Mouse (Mus musculus) midbrain, embryonic 15.5 days (tissue): Measurements from ENCODE around the gene Gm49322. TPM values are rescaled to one million over a fixed set of nuclear protein-coding genes. Genes with fewer than 3 reads are reported as not detected.

Source experiments
- ATAC-seq: fragments of 200-750 bp; cut with Nextera tagmentation; replicated peaks from 2 replicates; pipeline ENCODE4 v1.8.0; 2017; ENCODE audit warnings: moderate TSS enrichment
- H3K27ac ChIP-seq: fragments of 300-500 bp; sonication (generic); 2 replicates; pipeline ENCODE4 v1.5.1; 2015; ENCODE audit warnings: mild to moderate bottlenecking, inconsistent platforms
- H3K27me3 ChIP-seq: fragments of 300-500 bp; sonication (generic); replicated peaks from 2 replicates; pipeline ENCODE4 v1.6.1; 2015; ENCODE audit warnings: inconsistent platforms
- H3K36me3 ChIP-seq: fragments of 300-500 bp; sonication (generic); replicated peaks from 2 replicates; pipeline ENCODE4 v1.6.1; 2015; ENCODE audit warnings: inconsistent platforms
- H3K4me1 ChIP-seq: fragments of 300-500 bp; sonication (generic); 2 replicates; pipeline ENCODE4 v1.6.1; 2015; ENCODE audit warnings: inconsistent platforms
- H3K4me2 ChIP-seq: fragments of 300-500 bp; sonication (generic); 2 replicates; pipeline ENCODE4 v1.6.1; 2015; ENCODE audit warnings: inconsistent platforms, mild to moderate bottlenecking, moderate library complexity
- H3K4me3 ChIP-seq: fragments of 300-500 bp; sonication (generic); 2 replicates; pipeline ENCODE4 v1.5.1; 2015; ENCODE audit warnings: mild to moderate bottlenecking, inconsistent platforms
- H3K9ac ChIP-seq: fragments of 300-500 bp; sonication (generic); 2 replicates; pipeline ENCODE4 v1.6.1; 2015; ENCODE audit warnings: mild to moderate bottlenecking, inconsistent platforms
- H3K9me3 ChIP-seq: fragments of 300-500 bp; sonication (generic); 2 replicates; pipeline ENCODE4 v1.6.1; 2016; ENCODE audit warnings: inconsistent platforms
- WGBS: fragments of 180-500 bp; shearing (Covaris S2); methylation state at CpG from one replicate; pipeline ENCODE4 v1.1.7; 2015; ENCODE audit warnings: mixed read lengths; 5-methylcytosine and 5-hydroxymethylcytosine counted together
- polyA plus RNA-seq: library from polyadenylated mRNA; unstranded; fragments of >200 nt; fragmentation: Nextera tagmentation; extraction: Ambion mirVana; gene quantifications from 2 replicates; pipeline ENCODE4 v1.2.1, GENCODE M21; 2015

Gene Gm49322
- polyA plus RNA-seq, 1 experiment from 2014 or later = 5.0 TPM

- no peak for ATAC-seq
- peaks cover 21% of the 10 kb centered on the region for H3K4me1 ChIP-seq
- no peak overlapping the region for H3K27ac ChIP-seq
- no peaks in the 10 kb centered on the region for H3K9me3 ChIP-seq
- H3K4me3 ChIP-seq = no peak overlapping the region
- WGBS = 95% methylated on average over 10 of the region's 10 CpGs
- no peak overlapping the region for H3K9ac ChIP-seq
- H3K36me3 ChIP-seq = peaks cover 11% of the 10 kb centered on the region
- no peaks in the 10 kb centered on the region for H3K27me3 ChIP-seq
- H3K4me2 ChIP-seq = no peak overlapping the region
Measured at GRCm38 (mm10) chr10:80650392-80650791, 44.6 kb downstream of the Gm49322 start.

DNA sequence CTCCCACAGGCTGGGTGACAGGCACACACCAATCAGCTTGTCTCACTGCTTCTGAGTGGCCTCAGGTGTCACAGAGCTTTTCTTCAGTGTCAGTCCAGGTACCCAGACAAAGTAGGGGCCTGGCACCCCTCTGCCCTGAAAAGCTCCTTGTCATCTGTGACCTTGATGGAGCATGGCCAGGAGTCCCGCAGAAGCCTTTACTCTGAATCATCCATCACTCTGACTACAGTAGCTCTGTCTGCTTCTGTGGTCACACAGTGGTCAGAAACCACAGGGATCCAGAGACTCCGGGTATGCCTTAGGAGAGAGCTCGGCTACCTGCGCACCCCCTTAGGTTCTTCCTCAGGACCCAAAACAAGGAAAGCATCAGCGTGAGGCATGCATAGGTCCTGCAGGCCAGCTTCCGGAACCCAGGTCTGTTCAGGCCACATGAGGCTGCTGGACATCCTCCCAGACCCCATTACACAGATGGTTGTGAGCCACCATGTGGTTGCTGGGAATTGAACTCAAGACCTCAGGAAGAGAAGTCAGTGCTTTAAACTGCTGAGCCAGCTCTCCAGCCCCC lies 47.4 kb downstream of the Gm49322 start:
- ATAC-seq = no peak
- Histone ChIP-seq H3K36me3 (no peaks in the 10 kb centered on the region), H3K9ac (no peak overlapping the region), H3K27me3 (no peaks in the 10 kb centered on the region), H3K9me3 (no peaks in the 10 kb centered on the region), H3K4me2 (no peak overlapping the region), H3K4me3 (no peak overlapping the region), H3K27ac (no peak overlapping the region), H3K4me1 (peaks cover 31% of the 10 kb centered on the region)
- WGBS = 90% methylated on average over 6 of the region's 6 CpGs

- H3K4me3 ChIP-seq = peak overlapping the region; percentile 87
- H3K4me2 ChIP-seq = peak overlapping the region; percentile 77
- H3K27ac ChIP-seq = no peak overlapping the region
- no peaks in the 10 kb centered on the region for H3K27me3 ChIP-seq
- H3K4me1 ChIP-seq = peaks cover 36% of the 10 kb centered on the region
- ATAC-seq = no peak
- H3K36me3 ChIP-seq = no peaks in the 10 kb centered on the region
- WGBS = 84% methylated on average over 6 of the region's 6 CpGs
- H3K9ac ChIP-seq = no peak overlapping the region
- no peaks in the 10 kb centered on the region for H3K9me3 ChIP-seq
Measured at GRCm38 (mm10) chr10:80654866-80655265, 49.0 kb downstream of the Gm49322 start.

GRCm38 (mm10) chr10:80655406-80656129 lies 49.7 kb downstream of the Gm49322 start:
- ATAC-seq = peak; percentile 78
- H3K27ac ChIP-seq = peak overlapping the region; percentile 92
- no peaks in the 10 kb centered on the region for H3K36me3 ChIP-seq
- peak overlapping the region; percentile 87 for H3K4me3 ChIP-seq
- no peaks in the 10 kb centered on the region for H3K9me3 ChIP-seq
- H3K27me3 ChIP-seq = no peaks in the 10 kb centered on the region
- 3% methylated on average over 12 of the region's 12 CpGs for WGBS
- H3K4me1 ChIP-seq = peaks cover 36% of the 10 kb centered on the region
- peak overlapping the region; percentile 77 for H3K4me2 ChIP-seq
- H3K9ac ChIP-seq = peak overlapping the region; percentile 94

- H3K4me2 ChIP-seq = peak overlapping the region; percentile 77
- peak; percentile 87 for ATAC-seq
- peak overlapping the region; percentile 94 for H3K9ac ChIP-seq
- under 1% methylated on average over 66 of the region's 72 CpGs for WGBS
- no peaks in the 10 kb centered on the region for H3K27me3 ChIP-seq
- H3K27ac ChIP-seq = peak overlapping the region; percentile 92
- H3K36me3 ChIP-seq = no peaks in the 10 kb centered on the region
- H3K4me3 ChIP-seq = peak overlapping the region; percentile 87
- peaks cover 36% of the 10 kb centered on the region for H3K4me1 ChIP-seq
- H3K9me3 ChIP-seq = no peaks in the 10 kb centered on the region
Measured at GRCm38 (mm10) chr10:80656130-80656862, 50.5 kb downstream of the Gm49322 start.

GRCm38 (mm10) chr10:80656863-80657623 lies 51.2 kb downstream of the Gm49322 start, which contains the start of gene Btbd2:
Btbd2 (minus strand) TSS chr10:80657071.
- Histone ChIP-seq H3K4me3 (peak within 1 kb of the TSS; percentile 87), H3K27me3 (no peaks in the 10 kb centered on the region), H3K9me3 (no peaks in the 10 kb centered on the region), H3K4me2 (peak within 1 kb of the TSS; percentile 77), H3K36me3 (no peaks in the 10 kb centered on the region), H3K27ac (peak within 1 kb of the TSS; percentile 92), H3K4me1 (peaks cover 36% of the 10 kb centered on the region), H3K9ac (peak within 1 kb of the TSS; percentile 94)
- 23% methylated on average over 15 of the region's 15 CpGs for WGBS
- peak; percentile 62; the same call in 1 of the 2 replicates for ATAC-seq

DNA sequence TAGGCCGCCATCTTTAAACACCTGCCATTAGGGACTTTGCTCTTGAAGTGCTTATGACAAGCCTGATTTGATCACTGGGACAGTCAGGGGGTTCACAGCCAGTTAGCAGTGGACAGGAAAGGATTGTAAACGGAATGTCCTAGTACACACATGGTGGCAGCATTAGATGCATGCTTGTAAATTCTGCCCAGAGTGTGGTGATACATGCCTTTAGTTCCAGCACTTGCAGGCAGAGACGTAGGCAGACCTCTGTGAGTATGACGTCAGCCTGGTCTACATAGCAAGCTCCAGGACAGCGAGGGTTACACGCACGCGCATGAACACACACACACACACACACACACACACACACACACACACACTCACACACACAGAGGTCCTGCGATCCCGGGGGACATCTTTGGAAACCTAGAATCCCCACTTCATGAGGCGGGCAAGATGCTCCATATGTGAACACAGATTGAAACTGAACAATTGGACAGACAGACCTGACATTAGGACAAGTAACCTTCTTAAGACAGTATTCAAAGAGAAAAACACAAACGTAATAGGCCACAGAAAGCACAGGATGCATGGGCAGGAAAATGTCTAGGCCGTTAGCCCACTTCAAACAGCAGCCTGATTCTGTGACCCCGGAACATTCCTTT lies 52.5 kb downstream of the Gm49322 start:
- Histone ChIP-seq H3K4me2 (no peak overlapping the region), H3K9me3 (no peaks in the 10 kb centered on the region), H3K36me3 (no peaks in the 10 kb centered on the region), H3K4me3 (no peak overlapping the region), H3K9ac (no peak overlapping the region), H3K27me3 (no peaks in the 10 kb centered on the region), H3K27ac (no peak overlapping the region), H3K4me1 (peaks cover 35% of the 10 kb centered on the region)
- ATAC-seq = no peak
- 86% methylated on average over 14 of the region's 14 CpGs for WGBS

- ATAC-seq = no peak
- no peak overlapping the region for H3K27ac ChIP-seq
- H3K4me3 ChIP-seq = no peak overlapping the region
- no peaks in the 10 kb centered on the region for H3K9me3 ChIP-seq
- WGBS = 62% methylated on average over 4 of the region's 4 CpGs
- peaks cover 30% of the 10 kb centered on the region for H3K4me1 ChIP-seq
- no peak overlapping the region for H3K4me2 ChIP-seq
- H3K36me3 ChIP-seq = no peaks in the 10 kb centered on the region
- no peaks in the 10 kb centered on the region for H3K27me3 ChIP-seq
- H3K9ac ChIP-seq = no peak overlapping the region
Measured at GRCm38 (mm10) chr10:80658841-80659202, 53.0 kb downstream of the Gm49322 start.

- no peaks in the 10 kb centered on the region for H3K27me3 ChIP-seq
- no peaks in the 10 kb centered on the region for H3K9me3 ChIP-seq
- ATAC-seq = no peak
- H3K27ac ChIP-seq = no peak overlapping the region
- WGBS = 11% methylated on average over 10 of the region's 10 CpGs
- H3K4me1 ChIP-seq = peaks cover 27% of the 10 kb centered on the region
- H3K36me3 ChIP-seq = no peaks in the 10 kb centered on the region
- no peak overlapping the region for H3K9ac ChIP-seq
- H3K4me3 ChIP-seq = no peak overlapping the region; the same call in 1 of the 2 replicates
- 0 out of 2 replicates have a peak overlapping the region, but pooled peaks have one; percentile 20 for H3K4me2 ChIP-seq
Measured at GRCm38 (mm10) chr10:80659213-80659612, 53.4 kb downstream of the Gm49322 start.

GRCm38 (mm10) chr10:80661149-80661548 lies 55.3 kb downstream of the Gm49322 start:
- no peaks in the 10 kb centered on the region for H3K27me3 ChIP-seq
- peaks cover 12% of the 10 kb centered on the region for H3K4me1 ChIP-seq
- H3K4me2 ChIP-seq = no peak overlapping the region
- H3K9me3 ChIP-seq = no peaks in the 10 kb centered on the region
- WGBS = 32% methylated on average over 5 of the region's 5 CpGs
- H3K9ac ChIP-seq = no peak overlapping the region
- ATAC-seq = no peak
- H3K36me3 ChIP-seq = peaks cover 3% of the 10 kb centered on the region
- H3K27ac ChIP-seq = no peak overlapping the region
- no peak overlapping the region for H3K4me3 ChIP-seq

DNA sequence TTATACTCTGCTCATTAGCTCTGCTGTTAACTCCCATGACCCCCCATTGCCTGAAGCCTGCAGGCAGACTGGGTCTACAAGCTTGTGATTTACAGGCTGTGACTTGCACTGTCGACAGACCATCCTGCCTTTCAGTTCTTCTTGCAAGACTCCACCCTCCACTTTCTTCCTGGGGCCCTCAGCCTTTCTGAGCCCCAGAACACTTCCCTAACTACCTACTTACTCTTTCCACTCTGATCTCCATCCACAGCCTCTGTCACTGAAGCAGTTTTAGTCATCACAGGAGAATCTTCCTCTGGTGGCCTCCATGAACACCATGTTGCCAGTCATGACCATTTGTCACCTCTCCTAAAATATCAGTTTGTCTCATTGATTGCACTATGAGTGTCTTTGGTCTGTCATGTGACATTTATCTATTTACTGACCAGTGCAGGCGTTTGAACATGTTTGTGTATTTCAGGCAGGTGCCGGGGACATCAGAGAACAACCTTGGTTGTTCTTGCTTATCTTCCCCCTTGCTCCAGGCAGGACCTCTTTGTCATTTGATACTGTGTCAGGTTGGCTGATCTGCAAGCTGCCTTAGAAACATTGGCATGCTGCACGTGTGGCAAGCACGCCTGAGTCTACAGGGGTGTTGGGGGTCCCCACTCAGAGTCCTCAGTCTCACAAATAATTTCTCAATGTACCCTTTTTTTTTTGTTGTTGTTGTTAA lies 57.8 kb downstream of the Gm49322 start:
- 70% methylated on average over 5 of the region's 5 CpGs for WGBS
- no peak overlapping the region for H3K27ac ChIP-seq
- ATAC-seq = no peak
- no peaks in the 10 kb centered on the region for H3K9me3 ChIP-seq
- no peak overlapping the region for H3K9ac ChIP-seq
- H3K4me2 ChIP-seq = no peak overlapping the region
- H3K4me1 ChIP-seq = peaks cover 5% of the 10 kb centered on the region
- no peaks in the 10 kb centered on the region for H3K27me3 ChIP-seq
- H3K36me3 ChIP-seq = peaks cover 25% of the 10 kb centered on the region
- H3K4me3 ChIP-seq = no peak overlapping the region
